Mouse (Mus musculus): ENCODE data around the gene Polr3gl.
A peak's percentile ranks its signal among the peaks of the same experiment; 100 is the strongest.

Polr3gl gene

GRCm38 (mm10) chr3:96598156-96599068 is 4.4 kb upstream of the Polr3gl start:
- DNase-seq (ENCODE audit: low spot score in 2 of 2): peak in 1 of 2 experiments; percentile 55

- no peak for DNase-seq (ENCODE audit: low spot score in 2 of 2)
These were observed 3.5 kb upstream of the Polr3gl start for GRCm38 (mm10) chr3:96597435-96597891.

DNA sequence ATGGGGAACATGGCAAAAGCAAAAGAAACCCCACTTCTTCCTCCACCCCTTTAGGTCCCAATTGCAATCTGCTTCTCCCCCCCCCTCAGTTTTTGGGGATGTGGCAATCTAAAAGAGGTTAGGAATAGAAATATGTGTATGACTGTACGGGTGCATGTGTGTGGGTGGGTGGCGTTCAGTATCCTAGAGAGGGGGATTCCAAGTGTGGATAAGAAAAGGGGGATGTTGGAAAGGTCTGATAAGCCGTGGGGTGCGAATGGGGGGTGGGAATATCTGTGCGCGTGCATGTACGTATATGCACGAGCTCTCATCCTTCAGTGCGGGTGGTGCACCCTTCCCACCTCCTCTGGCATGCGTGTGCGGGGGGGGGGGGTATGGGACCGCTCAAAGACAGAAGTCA is 2.9 kb upstream of the Polr3gl start:
- no peak for DNase-seq (ENCODE audit: low spot score in 2 of 2)

DNA sequence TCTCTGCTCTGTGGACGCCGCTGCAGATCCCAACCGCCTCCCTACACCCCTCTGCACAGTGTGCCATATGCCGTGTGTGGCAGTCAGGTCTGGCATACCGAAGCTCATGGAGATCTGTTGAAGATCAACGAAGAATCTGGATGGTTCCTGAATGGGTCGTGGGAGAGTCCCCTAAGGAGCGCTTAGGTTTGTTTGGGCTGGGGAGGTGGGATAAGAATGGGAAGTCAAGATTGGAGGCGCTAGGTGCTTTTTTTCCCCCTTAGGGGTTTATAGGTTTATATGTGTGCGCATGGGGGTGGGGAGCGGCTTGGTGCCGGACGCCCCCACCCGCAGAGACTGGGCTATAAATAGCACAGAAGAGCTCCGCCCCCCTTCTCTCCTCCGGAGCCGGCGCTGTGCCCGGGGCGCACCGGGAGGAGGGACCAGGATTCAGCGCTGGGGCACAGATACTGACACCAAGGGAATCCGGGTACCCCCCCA is 2.3 kb upstream of the Polr3gl start, which contains the start of gene Ankrd34a:
Gene Ankrd34a, plus strand, starts transcription at position 409 of the 480 bp plus-strand sequence.
- peak in 1 of 2 experiments; percentile 82 for DNase-seq (ENCODE audit: low spot score in 2 of 2)

DNA sequence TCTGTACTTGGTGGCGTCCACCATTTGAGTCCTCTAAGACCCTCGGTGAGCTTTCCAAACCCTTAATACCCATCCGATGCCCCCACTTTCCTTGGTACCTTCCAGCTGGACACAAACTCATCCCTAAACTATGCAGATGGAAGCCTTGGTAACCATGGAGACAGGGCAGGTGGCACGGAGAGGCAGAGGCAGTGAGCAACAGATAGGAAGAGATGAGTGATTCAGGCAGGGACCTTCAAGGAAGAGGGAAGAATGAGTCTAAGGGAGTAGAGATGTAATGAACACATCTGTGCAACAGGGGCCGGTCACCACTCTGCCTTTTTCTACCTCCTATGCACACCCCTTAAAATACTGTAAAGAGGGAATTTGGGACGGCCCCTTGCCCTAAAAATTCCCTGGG is 1.7 kb upstream of the Polr3gl start:
- peak in 1 of 2 experiments; percentile 63 for DNase-seq (ENCODE audit: low spot score in 2 of 2)

DNA sequence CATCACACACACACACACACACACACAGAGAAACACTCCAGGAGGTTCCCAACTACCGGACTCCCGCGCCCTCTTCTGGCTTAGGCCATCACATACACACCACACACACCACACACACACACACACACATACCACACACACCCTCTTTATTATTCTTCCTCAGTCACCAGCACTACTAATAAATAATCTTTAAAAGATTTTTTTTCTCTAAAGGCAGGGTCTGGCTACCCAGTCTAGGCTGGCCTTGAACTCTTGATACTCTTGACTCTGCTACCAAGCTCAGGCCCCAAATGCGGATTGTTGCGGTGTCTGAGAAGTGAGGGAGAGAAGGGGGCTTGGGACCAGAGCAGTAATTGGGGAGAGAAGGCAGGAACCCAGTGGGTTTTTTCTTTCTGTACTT is 870 bp upstream of the Polr3gl start:
- DNase-seq (ENCODE audit: low spot score in 2 of 2): no peak

DNA sequence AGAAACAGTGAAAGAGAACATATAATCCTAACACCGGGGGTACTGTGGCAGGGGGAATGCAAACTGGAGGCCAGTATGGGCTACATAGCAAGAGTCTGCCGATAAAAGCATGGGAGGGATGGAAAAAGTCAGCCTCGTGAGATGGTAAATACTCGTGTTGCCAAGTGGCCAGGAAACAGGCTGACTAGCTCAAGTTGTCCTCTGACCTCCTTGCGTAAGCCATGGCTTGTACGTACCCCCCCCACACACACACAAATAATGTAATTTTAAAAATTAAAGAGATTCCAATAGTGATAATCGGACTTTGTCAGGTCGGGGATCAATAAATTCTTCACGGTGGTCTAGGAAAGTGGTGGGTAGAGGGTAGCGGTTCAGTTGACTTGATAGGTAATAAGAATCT is 607 bp downstream of the Polr3gl start:
- no peak for DNase-seq (ENCODE audit: low spot score in 2 of 2)

GRCm38 (mm10) chr3:96590657-96591056 is 3.3 kb downstream of the Polr3gl start:
- no peak for DNase-seq (ENCODE audit: low spot score in 2 of 2)

- no peak for DNase-seq (ENCODE audit: low spot score in 2 of 2)
These were observed 10.6 kb downstream of the Polr3gl start for GRCm38 (mm10) chr3:96583386-96583785.

DNA sequence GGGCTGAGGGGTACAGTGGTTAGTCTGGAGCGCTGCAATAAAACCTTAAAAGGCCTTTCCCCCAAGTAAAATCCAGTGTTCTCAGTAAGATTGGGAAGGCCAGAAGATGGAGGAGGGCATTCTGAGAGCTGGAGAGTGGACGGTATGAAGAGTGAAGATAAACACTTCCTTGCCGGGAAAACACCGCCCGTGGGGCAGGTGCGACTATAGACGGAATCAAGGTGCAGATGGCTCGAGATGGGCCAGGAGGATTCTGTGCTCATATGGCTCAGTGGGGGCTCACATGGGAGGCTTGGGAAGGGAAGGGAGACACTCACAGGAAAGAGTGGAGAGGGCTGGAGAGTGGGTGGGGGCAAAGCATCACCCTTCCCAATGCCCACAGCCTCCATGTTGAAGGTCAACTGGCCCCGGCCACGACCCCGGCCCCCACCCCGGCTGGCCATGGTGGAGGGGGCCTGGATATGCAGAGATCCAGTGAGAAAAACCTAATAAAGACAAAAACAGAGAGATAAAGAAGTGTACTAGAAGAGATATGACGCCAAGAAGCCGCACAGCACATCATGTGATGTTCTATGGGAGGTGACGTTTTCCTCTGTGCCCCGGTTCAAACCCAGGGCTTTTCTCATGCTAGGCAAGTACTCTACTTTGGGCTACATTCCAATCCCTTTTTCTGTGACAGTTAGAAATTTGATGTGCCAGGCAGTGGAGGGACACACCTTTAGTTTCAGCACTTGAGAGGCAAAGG is 12.0 kb downstream of the Polr3gl start:
- DNase-seq (ENCODE audit: low spot score in 2 of 2): no peak

- no peak for DNase-seq (ENCODE audit: low spot score in 2 of 2)
These were observed 12.8 kb downstream of the Polr3gl start for GRCm38 (mm10) chr3:96581141-96581540.

DNA sequence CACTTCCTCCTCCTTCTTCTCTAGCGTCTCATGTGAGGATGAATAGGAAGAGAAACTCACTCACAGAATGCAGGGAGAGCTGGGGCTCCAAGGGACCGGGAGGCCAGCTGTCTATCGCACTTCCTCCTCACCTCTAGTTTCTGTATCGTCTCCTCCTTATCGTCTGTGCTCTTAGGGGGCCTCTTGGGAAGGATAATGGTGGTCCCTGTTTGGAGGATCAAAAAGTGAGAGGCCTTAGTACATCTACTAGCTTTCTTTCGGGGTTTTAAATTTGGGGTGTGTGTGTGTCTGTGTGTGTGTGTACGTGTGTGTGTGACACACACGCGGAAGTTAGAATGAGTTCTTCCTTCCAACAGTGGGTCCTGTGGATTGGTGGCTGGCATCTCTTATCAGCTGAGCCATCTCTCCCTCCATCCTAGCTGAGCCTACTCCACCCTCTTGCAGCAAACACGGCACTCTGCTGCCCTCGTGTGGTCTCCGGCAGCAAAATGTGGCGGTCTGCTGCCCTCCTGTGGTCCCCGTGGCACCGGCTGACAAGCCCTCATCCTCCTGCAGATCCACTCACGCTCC is 14.0 kb downstream of the Polr3gl start:
- peak; percentile 82 to 95 for DNase-seq (ENCODE audit: low spot score in 2 of 2)

- DNase-seq (ENCODE audit: low spot score in 2 of 2): no peak
These were observed 14.7 kb downstream of the Polr3gl start for GRCm38 (mm10) chr3:96579239-96579750.

GRCm38 (mm10) chr3:96578561-96579238 is 15.3 kb downstream of the Polr3gl start:
- DNase-seq (ENCODE audit: low spot score in 2 of 2): no peak

- DNase-seq (ENCODE audit: low spot score in 2 of 2): no peak
These were observed 16.4 kb downstream of the Polr3gl start for GRCm38 (mm10) chr3:96577566-96577965.

GRCm38 (mm10) chr3:96576690-96577541 is 17.1 kb downstream of the Polr3gl start, which contains the start of gene Gm16253:
Gm16253 (plus strand) TSS chr3:96576984.
- peak; percentile 93 to 96 for DNase-seq (ENCODE audit: low spot score in 2 of 2)

DNA sequence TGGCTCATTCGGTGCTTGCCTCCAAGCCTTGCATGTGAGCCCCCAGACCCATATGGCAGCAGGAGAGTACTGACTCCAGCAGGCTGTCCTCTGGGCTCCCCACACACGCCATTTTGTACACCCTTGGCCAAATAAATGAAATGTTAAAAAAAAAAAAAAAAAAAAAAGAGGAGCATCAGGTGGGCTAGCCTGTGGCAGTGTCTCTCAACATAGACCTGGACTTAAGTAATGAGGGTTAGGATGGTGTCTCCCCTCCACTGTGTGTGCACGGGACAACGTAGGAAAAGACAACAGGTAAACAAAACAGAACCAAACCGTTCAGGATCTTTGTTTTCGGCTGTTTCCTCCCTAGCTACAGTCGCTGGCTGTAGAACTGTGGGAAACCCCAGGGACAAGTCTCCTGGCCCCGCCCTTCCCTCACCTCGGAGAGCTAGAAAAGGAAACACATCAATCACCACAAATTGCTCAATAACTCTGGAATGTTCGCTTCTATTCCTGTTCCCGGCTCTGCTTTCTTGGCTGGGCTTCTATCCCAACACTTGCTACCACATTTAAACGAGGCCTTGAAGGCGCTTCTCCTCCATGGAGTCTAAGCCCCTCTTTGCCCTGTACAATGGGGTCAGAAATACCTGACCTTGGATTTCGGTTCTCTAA is 17.8 kb downstream of the Polr3gl start:
- no peak for DNase-seq (ENCODE audit: low spot score in 2 of 2)

GRCm38 (mm10) chr3:96575272-96575984 is 18.6 kb downstream of the Polr3gl start:
- no peak for DNase-seq (ENCODE audit: low spot score in 2 of 2)
